Mouse (Mus musculus) liver, embryonic 13.5 days (tissue): Measurements from ENCODE around the gene Timm50. TPM values are rescaled to one million over a fixed set of nuclear protein-coding genes. Genes with fewer than 3 reads are reported as not detected.

Source experiments
- ATAC-seq: fragments of 200-750 bp; cut with Nextera tagmentation; 2 replicates; pipeline ENCODE4 v1.8.0; 2017; ENCODE audit warnings: low read depth, mild to moderate bottlenecking, moderate number of reproducible peaks, moderate library complexity
- DNase-seq: peaks from one replicate; pipeline ENCODE4 v3.0.0; 2022
- H3K27ac ChIP-seq: fragments of 300-500 bp; sonication (generic); 2 replicates; pipeline ENCODE4 v1.5.1; 2015; ENCODE audit warnings: moderate library complexity, mild to moderate bottlenecking, inconsistent platforms
- H3K27me3 ChIP-seq: fragments of 300-500 bp; sonication (generic); 2 replicates; pipeline ENCODE4 v1.6.1; 2015; ENCODE audit warnings: mild to moderate bottlenecking, inconsistent platforms
- H3K36me3 ChIP-seq: fragments of 300-500 bp; sonication (generic); 2 replicates; pipeline ENCODE4 v1.6.1; 2015; ENCODE audit warnings: mild to moderate bottlenecking, inconsistent platforms
- H3K4me1 ChIP-seq: fragments of 300-500 bp; sonication (generic); replicated peaks from 2 replicates; pipeline ENCODE4 v1.6.1; 2015; ENCODE audit warnings: inconsistent platforms
- H3K4me2 ChIP-seq: fragments of 300-500 bp; sonication (generic); 2 replicates; pipeline ENCODE4 v1.6.1; 2015; ENCODE audit warnings: inconsistent platforms, mild to moderate bottlenecking, moderate library complexity
- H3K4me3 ChIP-seq: fragments of 300-500 bp; sonication (generic); replicated peaks from 2 replicates; pipeline ENCODE4 v1.5.1; 2015; ENCODE audit warnings: mild to moderate bottlenecking, inconsistent platforms
- H3K9ac ChIP-seq: fragments of 300-500 bp; sonication (generic); 2 replicates; pipeline ENCODE4 v1.6.1; 2015; ENCODE audit warnings: mild to moderate bottlenecking, inconsistent platforms
- H3K9me3 ChIP-seq: fragments of 300-500 bp; sonication (generic); replicated peaks from 2 replicates; pipeline ENCODE4 v1.6.1; 2016; ENCODE audit warnings: inconsistent platforms
- WGBS: fragments of 180-500 bp; shearing (Covaris S2); methylation state at CpG from one replicate; pipeline ENCODE4 v1.1.7; 2015; ENCODE audit not compliant: insufficient replicate concordance; 5-methylcytosine and 5-hydroxymethylcytosine counted together
- polyA plus RNA-seq: library from polyadenylated mRNA; unstranded; fragments of >200 nt; fragmentation: Nextera tagmentation; extraction: Ambion mirVana; gene quantifications from 2 replicates; pipeline ENCODE4 v1.2.1, GENCODE M21; 2015

The Timm50 gene
- polyA plus RNA-seq, 1 experiment from 2014 or later, result 114 TPM

- DNase-seq, result peak; percentile 38
- H3K27ac ChIP-seq, result no peak overlapping the region
- peak overlapping the region; percentile 17; the same call in 1 of the 2 replicates for H3K9ac ChIP-seq
- WGBS, result 3% methylated on average over 50 of the region's 63 CpGs
- H3K4me1 ChIP-seq, result peaks cover 24% of the 10 kb centered on the region
- H3K4me3 ChIP-seq, result peak overlapping the region; percentile 50
- no peaks in the 10 kb centered on the region for H3K9me3 ChIP-seq
- peak; percentile 45; the same call in 1 of the 2 replicates for ATAC-seq
- peaks cover 100% of the 10 kb centered on the region for H3K27me3 ChIP-seq
- H3K4me2 ChIP-seq, result peak overlapping the region; percentile 64
- H3K36me3 ChIP-seq, result no peaks in the 10 kb centered on the region
Measured at GRCm38 (mm10) chr7:28294481-28294880, 17.4 kb downstream of the Timm50 start.

GRCm38 (mm10) chr7:28290638-28291590, 21.0 kb downstream of the Timm50 start, which contains the start of gene Selenov:
Gene Selenov (minus strand): TSS chr7:28291186.
- no peak within 1 kb of the TSS for H3K9ac ChIP-seq
- no peaks in the 10 kb centered on the region for H3K36me3 ChIP-seq
- 3% methylated on average over 52 of the region's 52 CpGs for WGBS
- H3K4me3 ChIP-seq, result peak within 1 kb of the TSS; percentile 18; the same call in 1 of the 2 replicates
- no peak within 1 kb of the TSS for H3K27ac ChIP-seq
- H3K4me2 ChIP-seq, result peak within 1 kb of the TSS; percentile 37
- peaks cover 89% of the 10 kb centered on the region for H3K27me3 ChIP-seq
- ATAC-seq, result no peak
- H3K9me3 ChIP-seq, result no peaks in the 10 kb centered on the region
- DNase-seq, result no peak
- H3K4me1 ChIP-seq, result peaks cover 17% of the 10 kb centered on the region

GRCm38 (mm10) chr7:28290165-28290564, 21.7 kb downstream of the Timm50 start:
- H3K27ac ChIP-seq, result no peak overlapping the region
- H3K4me2 ChIP-seq, result peak overlapping the region; percentile 37
- WGBS, result 2% methylated on average over 18 of the region's 18 CpGs
- ATAC-seq (no peak), DNase-seq (no peak)
- H3K4me1 ChIP-seq, result peaks cover 17% of the 10 kb centered on the region
- no peaks in the 10 kb centered on the region for H3K36me3 ChIP-seq
- H3K9me3 ChIP-seq, result no peaks in the 10 kb centered on the region
- peaks cover 81% of the 10 kb centered on the region for H3K27me3 ChIP-seq
- H3K9ac ChIP-seq, result no peak overlapping the region
- H3K4me3 ChIP-seq, result peak overlapping the region; percentile 18; the same call in 1 of the 2 replicates

GRCm38 (mm10) chr7:28280630-28281029, 31.2 kb downstream of the Timm50 start:
- no peaks in the 10 kb centered on the region for H3K27me3 ChIP-seq
- WGBS, result 57% methylated on average over 7 of the region's 7 CpGs
- H3K4me2 ChIP-seq, result no peak overlapping the region
- ATAC-seq (no peak), DNase-seq (no peak)
- no peaks in the 10 kb centered on the region for H3K36me3 ChIP-seq
- H3K9ac ChIP-seq, result no peak overlapping the region
- H3K4me1 ChIP-seq, result peaks cover 9% of the 10 kb centered on the region
- no peaks in the 10 kb centered on the region for H3K9me3 ChIP-seq
- H3K27ac ChIP-seq, result no peak overlapping the region
- no peak overlapping the region for H3K4me3 ChIP-seq

GRCm38 (mm10) chr7:28278279-28278652, 33.6 kb downstream of the Timm50 start:
- no peaks in the 10 kb centered on the region for H3K9me3 ChIP-seq
- DNase-seq, result no peak
- peak overlapping the region; percentile 92 for H3K4me2 ChIP-seq
- H3K4me3 ChIP-seq, result peak overlapping the region; percentile 75
- H3K27me3 ChIP-seq, result no peaks in the 10 kb centered on the region
- WGBS, result 93% methylated on average over 7 of the region's 7 CpGs
- no peak overlapping the region for H3K27ac ChIP-seq
- H3K36me3 ChIP-seq, result no peaks in the 10 kb centered on the region
- peaks cover 9% of the 10 kb centered on the region for H3K4me1 ChIP-seq
- no peak for ATAC-seq
- H3K9ac ChIP-seq, result peak overlapping the region; percentile 86

- DNase-seq (peak; percentile 90), ATAC-seq (peak; percentile 78)
- 4% methylated on average over 68 of the region's 68 CpGs for WGBS
- H3K4me2 ChIP-seq, result peak within 1 kb of the TSS; percentile 92
- H3K9me3 ChIP-seq, result no peaks in the 10 kb centered on the region
- H3K4me3 ChIP-seq, result peak within 1 kb of the TSS; percentile 75
- H3K4me1 ChIP-seq, result peaks cover 9% of the 10 kb centered on the region
- no peaks in the 10 kb centered on the region for H3K27me3 ChIP-seq
- peak within 1 kb of the TSS; percentile 55 for H3K27ac ChIP-seq
- no peaks in the 10 kb centered on the region for H3K36me3 ChIP-seq
- H3K9ac ChIP-seq, result peak within 1 kb of the TSS; percentile 86
Measured at GRCm38 (mm10) chr7:28277615-28278278, 34.1 kb downstream of the Timm50 start, which contains the start of gene Eid2b. Gene Eid2b (plus strand): TSS chr7:28277739.

- peaks cover 9% of the 10 kb centered on the region for H3K4me1 ChIP-seq
- no peak overlapping the region for H3K9ac ChIP-seq
- no peaks in the 10 kb centered on the region for H3K27me3 ChIP-seq
- H3K9me3 ChIP-seq, result no peaks in the 10 kb centered on the region
- H3K4me3 ChIP-seq, result no peak overlapping the region
- H3K36me3 ChIP-seq, result no peaks in the 10 kb centered on the region
- no peak for ATAC-seq
- 49% methylated on average over 8 of the region's 8 CpGs for WGBS
- no peak overlapping the region for H3K4me2 ChIP-seq
- no peak overlapping the region for H3K27ac ChIP-seq
- no peak for DNase-seq
Measured at GRCm38 (mm10) chr7:28277237-28277614, 34.6 kb downstream of the Timm50 start.

GRCm38 (mm10) chr7:28271761-28272160, 40.1 kb downstream of the Timm50 start:
- Histone ChIP-seq H3K36me3 (no peaks in the 10 kb centered on the region), H3K27ac (no peak overlapping the region), H3K4me2 (no peak overlapping the region), H3K4me3 (no peak overlapping the region), H3K27me3 (peaks cover 24% of the 10 kb centered on the region), H3K4me1 (peaks cover 9% of the 10 kb centered on the region), H3K9ac (no peak overlapping the region), H3K9me3 (no peaks in the 10 kb centered on the region)
- WGBS, result 58% methylated on average over 3 of the region's 3 CpGs
- ATAC-seq (no peak), DNase-seq (no peak)

GRCm38 (mm10) chr7:28269355-28269754, 42.5 kb downstream of the Timm50 start:
- Histone ChIP-seq H3K9me3 (no peaks in the 10 kb centered on the region), H3K9ac (no peak overlapping the region), H3K27ac (no peak overlapping the region), H3K36me3 (no peaks in the 10 kb centered on the region), H3K27me3 (peaks cover 32% of the 10 kb centered on the region), H3K4me1 (peaks cover 9% of the 10 kb centered on the region), H3K4me3 (no peak overlapping the region), H3K4me2 (no peak overlapping the region)
- DNase-seq (no peak), ATAC-seq (no peak)
- WGBS, result 76% methylated on average over 12 of the region's 12 CpGs

GRCm38 (mm10) chr7:28268576-28268975, 43.3 kb downstream of the Timm50 start:
- DNase-seq (no peak), ATAC-seq (no peak)
- H3K4me3 ChIP-seq, result peak overlapping the region; percentile 67
- H3K27ac ChIP-seq, result no peak overlapping the region
- H3K36me3 ChIP-seq, result no peaks in the 10 kb centered on the region
- peaks cover 32% of the 10 kb centered on the region for H3K27me3 ChIP-seq
- H3K9me3 ChIP-seq, result no peaks in the 10 kb centered on the region
- H3K4me1 ChIP-seq, result peaks cover 9% of the 10 kb centered on the region
- peak overlapping the region; percentile 74 for H3K4me2 ChIP-seq
- WGBS, result 25% methylated on average over 16 of the region's 16 CpGs
- peak overlapping the region; percentile 73 for H3K9ac ChIP-seq

- peaks cover 9% of the 10 kb centered on the region for H3K4me1 ChIP-seq
- H3K36me3 ChIP-seq, result no peaks in the 10 kb centered on the region
- H3K9ac ChIP-seq, result peak overlapping the region; percentile 73
- ATAC-seq (peak; percentile 66), DNase-seq (peak; percentile 17)
- peak overlapping the region; percentile 67 for H3K4me3 ChIP-seq
- H3K9me3 ChIP-seq, result no peaks in the 10 kb centered on the region
- H3K27me3 ChIP-seq, result peaks cover 32% of the 10 kb centered on the region
- H3K4me2 ChIP-seq, result peak overlapping the region; percentile 74
- under 1% methylated on average over 61 of the region's 62 CpGs for WGBS
- no peak overlapping the region for H3K27ac ChIP-seq
Measured at GRCm38 (mm10) chr7:28268042-28268531, 43.8 kb downstream of the Timm50 start.
